Mouse (Mus musculus) adrenal gland, postnatal 10 days (tissue): Measurements from ENCODE around the gene BC029722. TPM values are rescaled to one million over a fixed set of nuclear protein-coding genes. Genes with fewer than 3 reads are reported as not detected.

ENCODE experiments used
- DNase-seq: peaks from one replicate; pipeline ENCODE4 v3.0.0; 2021; ENCODE audit warnings: mixed read lengths
- total RNA-seq, 2 experiments: library from RNA; stranded (reverse); gene quantifications; 2 replicates each; pipeline ENCODE4 v1.2.3; 2021

The BC029722 gene
- total RNA-seq, 2 experiments from 2014 or later = 54.2 to 56.7 TPM

- no peak for DNase-seq
These were observed 41.2 kb downstream of the BC029722 start for GRCm38 (mm10) chr2:155778004-155778403.

GRCm38 (mm10) chr2:155777688-155777985, 41.6 kb downstream of the BC029722 start:
- DNase-seq = no peak

- DNase-seq = no peak
These were observed 42.2 kb downstream of the BC029722 start for GRCm38 (mm10) chr2:155776824-155777687.

DNA sequence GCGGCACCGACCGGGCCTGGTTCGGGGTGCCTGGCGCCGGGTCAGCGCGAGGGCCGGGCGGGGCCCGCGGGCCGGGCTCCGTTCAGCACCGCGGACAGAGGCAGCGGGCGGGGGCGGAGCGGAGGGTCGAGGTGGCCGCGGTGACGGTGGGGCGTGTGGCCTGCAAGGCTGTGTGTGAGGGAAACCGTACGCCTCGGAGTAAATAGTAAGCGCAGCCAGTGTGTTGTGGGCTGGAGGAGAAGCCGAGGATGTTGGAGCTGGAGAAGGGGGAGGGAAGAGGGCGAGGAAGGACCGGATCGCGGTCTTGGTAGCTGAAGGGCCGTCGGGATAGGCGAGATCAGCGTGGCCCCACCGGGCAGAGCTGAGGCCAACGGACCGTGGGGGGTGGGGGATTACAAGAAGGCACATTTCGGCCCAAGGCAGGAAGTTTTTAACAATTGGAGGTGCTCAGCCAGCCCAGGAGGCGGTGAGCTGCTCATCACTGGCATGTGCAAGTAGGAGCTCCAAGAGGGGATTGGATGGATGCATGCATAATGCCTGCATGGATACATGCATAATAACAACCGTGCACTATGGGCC, 43.5 kb downstream of the BC029722 start:
- peak; percentile 89 for DNase-seq

DNA sequence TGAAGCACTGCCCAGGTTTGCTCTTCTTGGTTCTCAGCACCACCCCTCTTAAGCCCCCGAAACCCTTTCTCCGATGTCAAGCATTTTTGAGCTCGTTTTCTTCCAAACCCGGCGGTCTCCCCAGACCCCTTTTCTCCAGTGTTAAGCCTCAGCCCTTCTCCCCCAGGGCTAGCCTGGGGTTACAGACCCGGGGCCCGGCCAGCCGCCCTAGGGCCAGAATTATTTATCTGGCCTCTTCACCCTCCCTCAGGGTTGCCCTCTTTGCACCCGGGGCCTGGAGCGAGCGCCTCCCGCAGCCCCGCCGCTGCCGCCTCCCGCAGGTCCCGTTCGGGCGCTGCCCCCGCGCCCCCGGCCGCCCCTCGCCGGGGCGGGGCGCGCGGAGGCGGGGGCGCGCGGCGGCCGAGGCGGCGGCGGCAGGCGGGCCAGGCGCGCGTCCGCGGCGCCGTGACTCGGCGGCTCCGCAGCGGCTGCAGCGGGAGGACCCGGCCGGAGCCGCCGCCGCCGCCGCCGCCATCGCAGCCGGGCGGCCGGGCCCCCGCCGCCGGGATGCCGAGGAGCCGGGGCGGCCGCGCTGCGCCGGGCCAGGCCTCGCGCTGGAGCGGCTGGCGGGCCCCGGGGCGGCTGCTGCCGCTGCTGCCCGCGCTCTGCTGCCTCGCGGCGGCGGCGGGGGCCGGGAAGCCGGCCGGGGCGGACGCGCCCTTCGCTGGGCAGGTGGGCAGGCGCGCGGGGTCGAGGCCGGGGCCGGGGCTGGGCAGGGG, 44.1 kb downstream of the BC029722 start, which contains the start of gene Mmp24:
Gene Mmp24, plus strand, starts transcription at position 416 of the 758 bp plus-strand sequence.
- no peak for DNase-seq

- no peak for DNase-seq
These were observed 44.8 kb downstream of the BC029722 start for GRCm38 (mm10) chr2:155774261-155774926.

DNA sequence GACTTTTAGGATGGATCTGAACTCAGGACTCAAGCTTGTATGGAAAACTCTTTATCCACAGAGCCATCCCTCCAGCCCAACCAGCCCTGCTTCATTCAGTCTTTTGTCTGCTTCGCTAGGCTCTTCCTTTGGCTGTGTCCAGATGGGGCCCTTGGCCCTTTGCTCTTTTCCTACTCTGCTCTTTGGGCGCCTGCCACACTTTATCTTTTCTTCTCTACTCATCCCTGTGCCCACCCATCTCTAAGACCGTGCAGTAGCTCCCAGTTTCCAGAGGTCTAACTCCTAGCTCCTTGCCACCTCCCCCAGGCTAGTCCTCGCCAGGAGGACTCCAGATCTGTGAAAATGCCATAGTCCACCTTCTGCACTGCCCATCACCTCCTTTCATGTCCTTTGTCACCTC, 45.6 kb downstream of the BC029722 start:
- no peak for DNase-seq

Other genes with a start within 250 kb of the BC029722 start
- 10 to 100 TPM; 41.4 to 48.1 TPM for gene Gss, start 226.6 kb downstream of the BC029722 start, total RNA-seq
- 1 to 10 TPM in 1 of 2 experiments, under 1 TPM in 1; 0.33 to 1.1 TPM for gene Myh7b, start 208.2 kb downstream of the BC029722 start, total RNA-seq
- gene Trpc4ap, start 127.0 kb downstream of the BC029722 start, total RNA-seq = 100 to 1,000 TPM; 103 to 118 TPM
- 10 to 100 TPM; 32.0 to 39.6 TPM for gene Edem2, start 90.0 kb downstream of the BC029722 start, total RNA-seq
- gene Gm17581, start 83.6 kb downstream of the BC029722 start, total RNA-seq = not detected
- 10 to 100 TPM; 20.6 to 34.4 TPM for gene Procr, start 68.3 kb downstream of the BC029722 start, total RNA-seq
- 1 to 10 TPM; 2.5 to 3.4 TPM for gene Mmp24, start 44.1 kb downstream of the BC029722 start, total RNA-seq
- gene Eif6, start 7.5 kb upstream of the BC029722 start, total RNA-seq = 100 to 1,000 TPM; 106 to 121 TPM
- gene Fam83c, start 15.4 kb upstream of the BC029722 start, total RNA-seq = not detected
- gene Uqcc1, start 110.9 kb upstream of the BC029722 start, total RNA-seq = 100 to 1,000 TPM; 126 to 179 TPM
- gene Gm15557, start 121.3 kb upstream of the BC029722 start, total RNA-seq = not detected
- 1 to 10 TPM; 1.6 to 3.5 TPM for gene Gdf5, start 125.9 kb upstream of the BC029722 start, total RNA-seq
- gene Cep250, start 137.0 kb upstream of the BC029722 start, total RNA-seq = 10 to 100 TPM; 12.9 to 17.0 TPM
- gene 6430550D23Rik, start 188.6 kb upstream of the BC029722 start, total RNA-seq = 1 to 10 TPM; 2.8 to 4.3 TPM
- gene Ergic3, start 188.6 kb upstream of the BC029722 start, total RNA-seq = 100 to 1,000 TPM; 164 to 172 TPM
- not detected for gene Fer1l4, start 233.5 kb upstream of the BC029722 start, total RNA-seq
- gene Spag4, start 245.7 kb upstream of the BC029722 start, total RNA-seq = 1 to 10 TPM; 4.1 to 4.7 TPM